Mouse (Mus musculus) kidney, adult 18-20 months (tissue): ENCODE measurements around the gene Gfap.

ENCODE experiments used
- DNase-seq: peaks from one replicate; pipeline ENCODE4 v3.0.0; 2021

Gene Gfap

GRCm38 (mm10) chr11:102900763-102901162, at the start of gene Gfap:
TSS of gene Gfap (minus strand) at chr11:102900912.
- peak; percentile 79 for DNase-seq

- DNase-seq = peak; percentile 70
Measured at GRCm38 (mm10) chr11:102948043-102948961, 47.6 kb upstream of the Gfap start.

- DNase-seq = no peak
Measured at GRCm38 (mm10) chr11:102946992-102947343, 46.3 kb upstream of the Gfap start.

- DNase-seq = peak; percentile 84
Measured at GRCm38 (mm10) chr11:102946265-102946991, 45.7 kb upstream of the Gfap start, which contains the start of gene C1ql1. TSS of gene C1ql1 (minus strand) at chr11:102946688.

- DNase-seq = no peak
Measured at GRCm38 (mm10) chr11:102945306-102946264, 44.9 kb upstream of the Gfap start.

- DNase-seq = no peak
Measured at GRCm38 (mm10) chr11:102941236-102941635, 40.5 kb upstream of the Gfap start.

- DNase-seq = no peak
Measured at GRCm38 (mm10) chr11:102939024-102939675, 38.4 kb upstream of the Gfap start.

- no peak for DNase-seq
Measured at GRCm38 (mm10) chr11:102937529-102938182, 36.9 kb upstream of the Gfap start.

- DNase-seq = no peak
Measured at GRCm38 (mm10) chr11:102936272-102936671, 35.6 kb upstream of the Gfap start.

- no peak for DNase-seq
Measured at GRCm38 (mm10) chr11:102930672-102931071, 30.0 kb upstream of the Gfap start.

GRCm38 (mm10) chr11:102925351-102925717, 24.6 kb upstream of the Gfap start:
- DNase-seq = no peak

- DNase-seq = peak; percentile 93
Measured at GRCm38 (mm10) chr11:102924557-102925350, 24.0 kb upstream of the Gfap start, which contains the start of gene Kif18b. TSS of gene Kif18b (minus strand) at chr11:102925124.

GRCm38 (mm10) chr11:102921491-102921890, 20.8 kb upstream of the Gfap start:
- no peak for DNase-seq

GRCm38 (mm10) chr11:102918077-102918476, 17.4 kb upstream of the Gfap start:
- no peak for DNase-seq

- DNase-seq = no peak
Measured at GRCm38 (mm10) chr11:102915380-102915779, 14.7 kb upstream of the Gfap start.

- no peak for DNase-seq
Measured at GRCm38 (mm10) chr11:102911376-102911775, 10.7 kb upstream of the Gfap start.

- no peak for DNase-seq
Measured at GRCm38 (mm10) chr11:102903654-102904053, 2.9 kb upstream of the Gfap start.

- no peak for DNase-seq
Measured at GRCm38 (mm10) chr11:102902107-102902506, 1.4 kb upstream of the Gfap start.

- DNase-seq = no peak
Measured at GRCm38 (mm10) chr11:102901199-102901598, 487 bp upstream of the Gfap start.

- DNase-seq = no peak
Measured at GRCm38 (mm10) chr11:102898408-102898807, 2.3 kb downstream of the Gfap start.

GRCm38 (mm10) chr11:102896641-102897040, 4.1 kb downstream of the Gfap start:
- DNase-seq = no peak
